Mouse (Mus musculus): ENCODE measurements around the gene Zfp385c. TPM values are rescaled to one million over a fixed set of nuclear protein-coding genes. Genes with fewer than 3 reads are reported as not detected.

Gene Zfp385c
- total and polyA plus RNA-seq, 3 experiments, result 0.11 TPM; not detected in 2

- Histone ChIP-seq H3K9me3 (replicated peaks) (no peaks in the 10 kb centered on the region), H3K4me1 (ENCODE audit: insufficient read depth, low read depth, low read length) (peaks cover 89% of the 10 kb centered on the region), H3K4me3 (ENCODE audit: low read depth, low read length) (no peak overlapping the region; the same call in 1 of the 2 replicates), H3K27me3 (ENCODE audit: insufficient read depth, low read length) (no peaks in the 10 kb centered on the region), H3K36me3 (replicated peaks) (peaks cover 81% of the 10 kb centered on the region)
- 0 out of 2 replicates have a peak, but pooled peaks have one; percentile 10 for ATAC-seq (ENCODE audit: extremely low read depth, insufficient number of reproducible peaks, low FRiP score, poor library complexity, severe bottlenecking)
- no peak for TF ChIP-seq TAL1 (conservative IDR thresholded peaks at IDR 0.05; ENCODE audit: low read depth, low read length)
- TF ChIP-seq GATA2 (IDR thresholded peaks at IDR 0.05; ENCODE audit: borderline replicate concordance, low read depth, low read length), result no peak
- no peak for TF ChIP-seq CTCF (IDR thresholded peaks at IDR 0.05; ENCODE audit: low read depth, low read length)
- no peak for TF ChIP-seq POLR2AphosphoS5 (IDR thresholded peaks at IDR 0.05; ENCODE audit: insufficient replicate concordance, low read depth, low read length)
- TF ChIP-seq GATA1 (IDR thresholded peaks at IDR 0.05; ENCODE audit: borderline replicate concordance, low read length), result no peak
- peak; percentile 51 for DNase-seq (ENCODE audit: low spot score)
These were observed 32.8 kb upstream of the Zfp385c start for GRCm38 (mm10) chr11:100724919-100725512.

GRCm38 (mm10) chr11:100722493-100723028 lies 30.3 kb upstream of the Zfp385c start:
- Histone ChIP-seq H3K4me3 (ENCODE audit: low read depth, low read length) (peak overlapping the region; percentile 58; the same call in 1 of the 2 replicates), H3K4me1 (ENCODE audit: insufficient read depth, low read depth, low read length) (peaks cover 82% of the 10 kb centered on the region), H3K9me3 (replicated peaks) (no peaks in the 10 kb centered on the region), H3K27me3 (ENCODE audit: insufficient read depth, low read length) (no peaks in the 10 kb centered on the region), H3K36me3 (replicated peaks) (peaks cover 83% of the 10 kb centered on the region)
- no peak for TF ChIP-seq CTCF (IDR thresholded peaks at IDR 0.05; ENCODE audit: low read depth, low read length)
- TF ChIP-seq GATA2 (IDR thresholded peaks at IDR 0.05; ENCODE audit: borderline replicate concordance, low read depth, low read length), result no peak
- TF ChIP-seq TAL1 (conservative IDR thresholded peaks at IDR 0.05; ENCODE audit: low read depth, low read length), result no peak
- no peak for TF ChIP-seq POLR2AphosphoS5 (IDR thresholded peaks at IDR 0.05; ENCODE audit: insufficient replicate concordance, low read depth, low read length)
- no peak for TF ChIP-seq GATA1 (IDR thresholded peaks at IDR 0.05; ENCODE audit: borderline replicate concordance, low read length)
- ATAC-seq (ENCODE audit: extremely low read depth, insufficient number of reproducible peaks, low FRiP score, poor library complexity, severe bottlenecking) (no peak), DNase-seq (ENCODE audit: low spot score) (no peak)

- peak overlapping the region; percentile 58; the same call in 1 of the 2 replicates for H3K4me3 ChIP-seq (ENCODE audit: low read depth, low read length)
- no peaks in the 10 kb centered on the region for H3K9me3 ChIP-seq (replicated peaks)
- H3K36me3 ChIP-seq (replicated peaks), result peaks cover 83% of the 10 kb centered on the region
- peak; percentile 69 for DNase-seq (ENCODE audit: low spot score)
- peaks cover 78% of the 10 kb centered on the region for H3K4me1 ChIP-seq (ENCODE audit: insufficient read depth, low read depth, low read length)
- peak; percentile 67 for ATAC-seq (ENCODE audit: extremely low read depth, insufficient number of reproducible peaks, low FRiP score, poor library complexity, severe bottlenecking)
- TF ChIP-seq POLR2AphosphoS5 (IDR thresholded peaks at IDR 0.05; ENCODE audit: insufficient replicate concordance, low read depth, low read length), result no peak
- TF ChIP-seq TAL1 (conservative IDR thresholded peaks at IDR 0.05; ENCODE audit: low read depth, low read length), result peak; percentile 53
- no peaks in the 10 kb centered on the region for H3K27me3 ChIP-seq (ENCODE audit: insufficient read depth, low read length)
These were observed 29.7 kb upstream of the Zfp385c start for GRCm38 (mm10) chr11:100721776-100722492.

GRCm38 (mm10) chr11:100721254-100721653 lies 29.0 kb upstream of the Zfp385c start:
- Histone ChIP-seq H3K36me3 (replicated peaks) (peaks cover 89% of the 10 kb centered on the region), H3K9me3 (replicated peaks) (no peaks in the 10 kb centered on the region), H3K4me3 (ENCODE audit: low read depth, low read length) (peak overlapping the region; percentile 20; the same call in 1 of the 2 replicates), H3K4me1 (ENCODE audit: insufficient read depth, low read depth, low read length) (peaks cover 84% of the 10 kb centered on the region), H3K27me3 (ENCODE audit: insufficient read depth, low read length) (no peaks in the 10 kb centered on the region)
- TF ChIP-seq GATA2 (IDR thresholded peaks at IDR 0.05; ENCODE audit: borderline replicate concordance, low read depth, low read length) (no peak), GATA1 (IDR thresholded peaks at IDR 0.05; ENCODE audit: borderline replicate concordance, low read length) (no peak), POLR2AphosphoS5 (IDR thresholded peaks at IDR 0.05; ENCODE audit: insufficient replicate concordance, low read depth, low read length) (no peak), TAL1 (conservative IDR thresholded peaks at IDR 0.05; ENCODE audit: low read depth, low read length) (no peak), CTCF (IDR thresholded peaks at IDR 0.05; ENCODE audit: low read depth, low read length) (no peak)
- DNase-seq (ENCODE audit: low spot score) (no peak), ATAC-seq (ENCODE audit: extremely low read depth, insufficient number of reproducible peaks, low FRiP score, poor library complexity, severe bottlenecking) (no peak)

GRCm38 (mm10) chr11:100720345-100720744 lies 28.1 kb upstream of the Zfp385c start:
- peaks cover 92% of the 10 kb centered on the region for H3K36me3 ChIP-seq (replicated peaks)
- no peak overlapping the region; the same call in 1 of the 2 replicates for H3K4me3 ChIP-seq (ENCODE audit: low read depth, low read length)
- H3K9me3 ChIP-seq (replicated peaks), result no peaks in the 10 kb centered on the region
- no peak for DNase-seq (ENCODE audit: low spot score)
- H3K27me3 ChIP-seq (ENCODE audit: insufficient read depth, low read length), result no peaks in the 10 kb centered on the region
- no peak for ATAC-seq (ENCODE audit: extremely low read depth, insufficient number of reproducible peaks, low FRiP score, poor library complexity, severe bottlenecking)
- H3K4me1 ChIP-seq (ENCODE audit: insufficient read depth, low read depth, low read length), result peaks cover 84% of the 10 kb centered on the region
- TF ChIP-seq GATA1 (IDR thresholded peaks at IDR 0.05; ENCODE audit: borderline replicate concordance, low read length) (no peak), GATA2 (IDR thresholded peaks at IDR 0.05; ENCODE audit: borderline replicate concordance, low read depth, low read length) (no peak), CTCF (IDR thresholded peaks at IDR 0.05; ENCODE audit: low read depth, low read length) (no peak), TAL1 (conservative IDR thresholded peaks at IDR 0.05; ENCODE audit: low read depth, low read length) (no peak), POLR2AphosphoS5 (IDR thresholded peaks at IDR 0.05; ENCODE audit: insufficient replicate concordance, low read depth, low read length) (no peak)

- Histone ChIP-seq H3K4me1 (ENCODE audit: insufficient read depth, low read depth, low read length) (peaks cover 84% of the 10 kb centered on the region), H3K27me3 (ENCODE audit: insufficient read depth, low read length) (no peaks in the 10 kb centered on the region), H3K4me3 (ENCODE audit: low read depth, low read length) (0 out of 2 replicates have a peak overlapping the region, but pooled peaks have one; percentile 2), H3K36me3 (replicated peaks) (peaks cover 92% of the 10 kb centered on the region), H3K9me3 (replicated peaks) (no peaks in the 10 kb centered on the region)
- no peak for ATAC-seq (ENCODE audit: extremely low read depth, insufficient number of reproducible peaks, low FRiP score, poor library complexity, severe bottlenecking)
- DNase-seq (ENCODE audit: low spot score), result no peak
- no peak for TF ChIP-seq TAL1 (conservative IDR thresholded peaks at IDR 0.05; ENCODE audit: low read depth, low read length)
- no peak for TF ChIP-seq POLR2AphosphoS5 (IDR thresholded peaks at IDR 0.05; ENCODE audit: insufficient replicate concordance, low read depth, low read length)
- TF ChIP-seq CTCF (IDR thresholded peaks at IDR 0.05; ENCODE audit: low read depth, low read length), result no peak
- no peak for TF ChIP-seq GATA2 (IDR thresholded peaks at IDR 0.05; ENCODE audit: borderline replicate concordance, low read depth, low read length)
- no peak for TF ChIP-seq GATA1 (IDR thresholded peaks at IDR 0.05; ENCODE audit: borderline replicate concordance, low read length)
These were observed 27.6 kb upstream of the Zfp385c start for GRCm38 (mm10) chr11:100719893-100720292.

Measured in G1E (cell line).